Mouse (Mus musculus) gonadal fat pad, adult 2 months (tissue): Measurements from ENCODE around the gene Ccdc62. TPM values are rescaled to one million over a fixed set of nuclear protein-coding genes. Genes with fewer than 3 reads are reported as not detected.

Source experiments
- DNase-seq: peaks from one replicate; pipeline ENCODE4 v3.0.0-alpha.2; 2012; ENCODE audit warnings: low read depth
- polyA plus RNA-seq: library from polyadenylated mRNA; depleted of rRNA; stranded (reverse); fragments of >200 nt; gene quantifications from 2 replicates; pipeline ENCODE4 v1.2.3, GENCODE M21; 2012

Ccdc62 gene
- polyA plus RNA-seq, 1 experiment, result 8.7 TPM

DNA sequence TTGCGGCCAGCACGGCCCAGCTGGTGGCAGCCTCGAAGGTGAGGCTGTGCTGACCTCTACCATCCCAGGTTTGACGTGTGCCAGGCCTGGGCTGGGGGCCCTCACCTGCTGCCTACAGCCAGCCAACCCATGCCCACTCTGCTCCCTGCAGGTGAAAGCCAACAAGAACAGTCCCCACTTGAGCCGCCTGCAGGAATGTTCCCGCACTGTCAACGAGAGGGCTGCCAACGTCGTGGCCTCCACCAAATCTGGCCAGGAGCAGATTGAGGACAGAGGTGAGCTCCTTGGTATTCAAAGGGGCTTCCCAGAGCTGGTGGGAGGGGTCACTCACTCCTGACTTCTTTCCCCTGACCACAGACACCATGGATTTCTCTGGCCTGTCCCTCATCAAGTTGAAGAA, 70.8 kb downstream of the Ccdc62 start:
- no peak for DNase-seq

DNA sequence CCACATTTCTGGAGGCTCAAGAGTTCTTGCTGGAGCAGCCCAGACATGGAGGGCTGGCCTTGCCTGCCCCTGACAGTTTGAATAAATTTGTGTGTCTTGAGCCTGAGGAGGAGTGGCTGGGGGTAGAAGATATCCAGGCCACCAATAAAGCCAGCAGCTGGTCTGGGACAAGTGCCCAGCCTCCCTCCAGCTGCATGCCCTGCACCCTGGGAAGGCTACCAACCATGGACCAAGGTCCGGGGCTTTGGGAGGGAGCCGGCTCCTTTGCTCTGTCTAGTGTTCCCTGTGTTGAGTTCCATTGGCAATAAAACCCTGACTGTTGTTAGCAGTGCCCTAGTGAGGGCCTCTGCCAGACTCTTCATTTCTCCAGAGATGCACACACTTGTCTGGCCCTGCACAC, 72.4 kb downstream of the Ccdc62 start:
- peak; percentile 56 for DNase-seq

DNA sequence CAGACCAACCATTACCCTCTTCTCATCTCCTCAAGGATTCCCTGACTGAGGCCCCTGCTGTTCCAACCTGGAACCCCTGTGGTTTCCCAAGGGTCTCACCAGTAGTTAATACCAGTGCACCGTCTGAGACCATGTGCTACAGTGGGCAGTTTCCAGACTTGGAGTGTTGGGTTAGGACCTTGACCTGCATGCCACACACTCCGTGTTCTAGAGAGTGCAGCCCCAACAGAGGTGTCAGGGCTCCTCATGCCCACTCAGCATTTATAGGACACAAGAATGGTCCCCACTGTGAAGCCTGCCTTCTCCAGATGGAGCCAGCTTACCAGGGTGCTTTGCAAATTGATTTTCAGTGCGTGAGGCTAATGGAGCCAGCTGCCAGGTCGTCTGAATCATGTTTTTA, 72.9 kb downstream of the Ccdc62 start:
- no peak for DNase-seq

DNA sequence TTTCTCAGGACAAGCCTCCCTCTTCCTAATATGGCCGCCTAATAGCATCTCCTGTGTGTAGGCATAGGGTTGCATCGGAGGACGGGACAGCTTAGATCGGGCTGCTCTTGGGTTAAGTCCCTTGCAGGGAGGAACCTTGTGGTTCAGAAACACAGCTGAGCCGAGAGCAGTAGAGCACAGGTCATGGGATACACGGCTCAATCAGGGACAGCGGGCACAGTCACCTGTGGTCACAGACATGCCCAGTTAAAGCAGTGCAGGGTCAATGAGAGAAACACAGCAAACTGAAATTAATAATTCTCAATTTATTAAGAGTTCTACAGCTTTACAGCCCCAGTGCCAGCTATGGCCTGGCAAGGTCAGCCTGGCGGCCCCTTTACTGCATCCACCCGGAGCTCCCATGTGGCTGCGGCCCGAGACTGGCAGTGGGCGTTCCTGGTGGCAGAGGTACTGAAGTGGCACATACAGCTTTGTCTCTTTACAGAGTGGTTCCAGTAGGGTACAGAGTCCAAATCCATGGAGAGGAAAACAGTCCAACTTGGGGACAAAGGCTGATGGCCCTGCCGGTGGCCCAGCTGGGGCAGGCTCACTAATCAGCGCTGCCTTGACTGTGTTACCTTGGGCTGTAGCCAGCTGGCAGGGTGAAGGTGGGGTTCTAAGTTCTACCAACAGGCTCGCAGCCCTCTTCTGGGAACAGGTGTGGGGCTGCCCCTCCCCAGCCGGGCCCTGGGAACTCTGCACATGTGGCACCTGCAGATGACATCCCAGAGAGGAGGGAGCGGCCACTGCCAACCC, 74.1 kb downstream of the Ccdc62 start:
- DNase-seq, result no peak

DNA sequence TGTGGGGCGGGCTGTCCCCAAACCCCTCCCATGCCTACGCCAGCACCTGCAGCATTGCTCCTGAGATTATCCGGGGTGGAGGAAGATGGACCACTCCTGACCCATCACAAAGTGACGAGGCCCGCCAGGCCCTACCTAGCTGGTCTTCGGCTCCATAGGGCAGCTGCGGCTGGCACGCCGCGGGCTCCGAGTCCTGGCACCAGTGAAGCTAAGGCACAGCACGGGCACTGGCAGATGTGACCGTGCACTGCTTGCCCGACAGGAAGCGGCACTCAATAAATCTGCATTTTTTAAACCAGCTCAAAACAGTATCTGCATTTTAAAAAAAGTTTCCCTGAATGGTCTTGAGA, 74.6 kb downstream of the Ccdc62 start:
- no peak for DNase-seq

DNA sequence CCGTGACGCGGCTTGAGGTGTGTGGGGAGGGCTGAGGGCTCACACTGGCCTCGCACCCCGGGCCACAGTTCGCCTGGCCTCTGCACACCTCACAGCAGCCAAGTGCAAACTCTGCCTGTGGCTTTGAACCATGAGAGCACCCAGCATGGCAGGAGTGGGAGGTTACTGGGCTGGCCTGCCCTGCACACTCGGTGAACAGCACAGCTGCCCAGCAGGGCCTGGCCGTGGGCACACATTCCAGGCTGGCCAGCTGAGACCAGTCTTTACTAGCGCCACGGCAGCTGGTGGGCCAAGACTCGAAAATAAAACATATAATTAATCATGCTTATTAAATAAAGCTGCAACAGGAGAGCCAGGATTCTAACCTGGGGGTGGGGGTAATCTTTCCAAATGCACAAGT, 75.1 kb downstream of the Ccdc62 start:
- DNase-seq, result no peak

DNA sequence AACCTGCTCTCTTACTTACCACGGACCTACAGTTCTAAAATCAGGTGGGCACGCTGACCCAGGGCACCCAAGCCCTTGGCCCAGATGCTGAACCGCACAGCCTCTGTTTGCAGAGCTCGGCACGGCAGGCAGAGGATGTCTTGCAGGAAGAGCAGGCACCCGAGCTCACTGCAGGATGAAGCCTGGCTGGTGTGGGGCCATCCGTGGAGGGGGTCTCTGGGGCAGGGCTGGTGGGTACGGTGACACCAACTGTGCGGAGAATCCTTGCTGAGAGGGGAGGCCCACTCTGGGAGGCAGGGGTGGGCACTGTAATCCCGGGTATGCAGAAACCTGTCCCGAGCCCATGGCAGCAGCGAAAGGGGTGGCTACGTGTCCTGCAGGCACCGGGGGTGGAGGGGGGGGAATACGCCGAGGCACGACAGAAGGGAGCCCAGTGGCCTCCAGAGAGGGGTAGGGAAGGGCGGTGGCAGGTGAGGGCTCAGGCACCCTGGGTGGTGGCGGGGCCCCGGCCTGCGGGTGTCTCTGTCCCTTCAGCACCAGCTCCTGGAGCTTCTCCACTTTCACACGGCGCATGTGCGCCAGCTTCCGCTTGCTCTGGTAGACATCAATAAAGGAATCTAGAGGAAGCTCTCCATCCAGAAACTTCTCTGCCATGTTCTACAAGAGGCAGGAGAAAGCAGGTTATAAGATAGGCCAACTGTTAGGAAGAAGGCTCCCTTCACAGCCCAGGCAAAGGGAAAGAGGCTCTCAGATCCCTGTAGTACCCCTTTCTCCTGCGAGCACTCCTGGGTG, 75.8 kb downstream of the Ccdc62 start:
- no peak for DNase-seq

DNA sequence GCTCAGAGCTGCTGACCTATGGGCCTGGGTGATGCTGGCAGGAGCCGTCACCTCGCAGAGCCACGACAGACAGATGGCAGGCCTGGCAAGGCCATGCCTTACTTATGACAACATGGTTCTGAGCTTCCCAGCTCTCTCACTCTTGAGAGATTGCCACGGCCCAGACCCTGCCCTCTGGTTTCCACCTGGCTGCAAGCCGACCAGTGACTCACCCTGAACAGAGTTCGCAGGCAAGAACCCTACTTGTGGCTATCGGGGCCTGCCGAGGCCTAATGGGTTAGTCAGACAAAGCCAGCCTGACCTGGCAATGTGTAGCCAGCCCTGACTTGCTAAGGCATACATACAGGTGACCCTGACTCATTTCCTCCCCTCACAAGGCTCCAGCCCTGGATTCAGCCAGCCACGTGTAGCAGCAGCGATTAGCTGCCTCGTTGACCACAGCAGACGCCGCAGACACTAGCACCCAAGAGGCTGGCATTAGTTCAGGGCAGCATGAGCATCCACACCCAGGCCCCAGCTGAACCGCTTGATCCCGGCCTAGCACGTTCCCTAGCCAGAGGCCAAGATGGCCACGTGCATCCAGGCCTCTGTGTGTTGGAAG, 76.5 kb downstream of the Ccdc62 start:
- DNase-seq, result no peak

DNA sequence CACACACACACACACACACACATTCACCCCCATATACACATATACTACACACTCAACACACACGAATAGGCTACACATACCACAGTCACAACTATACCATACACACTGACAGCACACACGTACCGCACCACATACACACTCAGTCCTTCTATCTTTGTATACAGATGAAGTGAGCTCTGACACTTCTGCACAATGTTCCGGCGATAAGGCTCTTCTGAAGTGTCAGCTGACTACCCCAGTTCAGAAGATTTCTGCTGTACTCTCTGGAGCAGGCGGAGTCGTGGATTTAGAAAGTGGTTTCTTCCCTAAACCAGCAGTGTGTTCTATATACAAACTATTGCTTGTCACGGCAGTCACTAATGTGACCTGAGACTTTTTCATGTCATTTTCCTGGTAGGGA, 79.6 kb downstream of the Ccdc62 start:
- no peak for DNase-seq

DNA sequence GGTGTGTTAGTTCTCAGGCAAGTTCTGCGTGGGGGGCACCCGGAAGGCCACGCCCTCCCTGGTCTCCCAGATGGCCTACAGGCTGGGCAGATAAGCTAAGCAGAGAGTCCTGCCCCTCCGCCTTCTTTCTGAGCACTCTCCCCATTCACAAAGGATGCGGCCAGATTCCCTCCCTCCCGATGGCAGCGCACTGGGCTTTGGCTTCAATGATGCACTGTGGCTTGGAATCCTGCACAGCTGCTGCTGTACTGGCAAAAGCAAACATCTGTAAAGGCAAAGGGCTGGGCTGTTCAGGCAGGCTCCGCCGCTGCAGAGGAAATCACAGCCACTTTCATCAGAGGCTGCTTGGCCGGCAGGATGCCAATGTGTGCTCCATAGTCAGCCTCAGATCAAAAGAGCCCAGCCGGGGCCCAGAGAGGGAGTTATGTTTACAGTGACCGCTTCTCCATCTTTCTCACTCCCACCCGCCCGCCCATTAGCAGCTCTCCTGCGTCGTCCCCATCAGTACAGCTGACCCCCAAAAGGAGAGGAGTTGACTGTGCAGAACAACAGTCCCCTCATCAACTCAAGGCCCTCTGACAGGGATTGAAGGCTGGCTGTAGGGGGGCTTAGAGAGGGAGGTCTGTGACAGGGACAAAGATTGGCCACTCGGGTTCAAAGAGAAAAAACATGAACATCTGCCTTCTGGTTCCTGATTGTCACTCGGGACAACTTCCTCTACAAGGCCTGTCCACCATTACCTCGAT, 80.6 kb downstream of the Ccdc62 start:
- no peak for DNase-seq

DNA sequence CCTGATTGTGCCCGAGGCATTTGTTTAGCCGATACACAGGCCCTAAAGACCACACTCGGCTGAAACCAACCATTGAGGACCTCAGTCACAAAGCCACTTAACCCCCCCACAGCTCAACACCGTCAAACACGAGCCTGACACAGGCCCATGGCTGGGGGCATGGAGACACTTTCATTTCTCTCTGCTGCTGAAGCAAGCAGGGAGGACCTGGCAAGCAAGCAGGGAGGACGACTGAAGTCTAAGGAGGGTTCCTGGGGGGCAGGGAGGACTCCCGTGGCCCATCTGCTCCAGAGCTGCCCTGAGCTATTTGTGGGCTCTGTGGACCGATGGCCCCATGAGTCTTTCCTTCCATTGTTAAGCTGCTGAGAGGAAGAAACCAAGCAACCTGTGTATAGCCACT, 81.4 kb downstream of the Ccdc62 start:
- DNase-seq, result no peak

DNA sequence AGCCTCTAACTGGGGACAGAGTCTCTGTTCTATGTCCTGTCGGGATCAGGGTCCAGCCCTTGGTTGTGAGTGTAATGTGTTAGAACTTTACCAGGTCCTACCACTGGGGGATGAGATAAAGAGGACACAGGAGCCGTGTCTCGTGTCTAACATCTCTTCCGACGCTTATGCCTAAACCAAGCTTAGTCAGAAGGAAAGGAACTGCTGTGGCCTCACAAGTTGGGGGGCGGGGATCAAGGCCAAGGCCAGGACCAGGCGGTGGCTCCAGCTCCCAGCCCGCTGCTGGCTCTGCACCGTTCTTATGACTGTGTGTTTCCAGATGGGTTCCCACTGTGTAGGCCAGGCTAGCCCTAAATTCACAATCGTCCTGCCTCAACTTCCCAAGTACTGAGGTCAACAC, 82.4 kb downstream of the Ccdc62 start:
- DNase-seq, result no peak

DNA sequence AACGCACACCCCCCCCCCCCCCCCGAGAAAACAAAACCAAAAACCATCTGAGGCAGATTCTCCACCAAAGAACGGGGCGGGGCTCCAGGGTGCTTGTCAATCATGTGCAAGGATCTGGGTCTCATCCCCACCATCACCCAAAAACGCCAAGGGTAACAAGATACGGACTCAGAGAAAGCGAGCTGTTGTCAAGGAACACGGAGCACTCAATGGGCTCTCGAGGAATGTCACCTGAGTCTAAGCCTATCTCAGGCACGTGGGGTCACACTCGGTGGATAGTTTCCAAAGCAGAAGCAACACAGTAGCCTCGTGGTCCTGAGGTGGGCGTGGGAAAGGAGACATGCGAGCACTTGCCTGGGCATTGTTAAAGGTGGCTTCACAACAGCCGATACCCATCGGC, 83.3 kb downstream of the Ccdc62 start:
- no peak for DNase-seq

DNA sequence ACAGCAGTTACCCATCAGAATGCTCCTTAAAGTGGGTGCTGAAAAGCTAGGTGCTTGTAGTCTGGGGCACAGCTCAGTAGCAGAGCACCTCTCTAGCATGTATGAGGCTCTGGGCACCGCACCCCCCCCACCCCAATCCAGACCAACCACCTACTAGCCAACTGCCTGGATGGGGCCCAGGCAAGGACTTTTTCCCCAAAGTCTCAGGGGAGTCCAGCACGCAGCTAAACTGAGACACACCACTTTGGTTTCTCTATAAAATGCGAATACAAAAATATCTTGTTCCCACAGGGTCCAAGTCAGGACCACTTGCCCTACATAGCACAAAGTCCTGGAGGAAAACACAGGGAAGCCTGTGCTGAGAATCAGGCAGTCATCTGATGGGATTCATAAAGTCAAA, 83.7 kb downstream of the Ccdc62 start:
- no peak for DNase-seq

DNA sequence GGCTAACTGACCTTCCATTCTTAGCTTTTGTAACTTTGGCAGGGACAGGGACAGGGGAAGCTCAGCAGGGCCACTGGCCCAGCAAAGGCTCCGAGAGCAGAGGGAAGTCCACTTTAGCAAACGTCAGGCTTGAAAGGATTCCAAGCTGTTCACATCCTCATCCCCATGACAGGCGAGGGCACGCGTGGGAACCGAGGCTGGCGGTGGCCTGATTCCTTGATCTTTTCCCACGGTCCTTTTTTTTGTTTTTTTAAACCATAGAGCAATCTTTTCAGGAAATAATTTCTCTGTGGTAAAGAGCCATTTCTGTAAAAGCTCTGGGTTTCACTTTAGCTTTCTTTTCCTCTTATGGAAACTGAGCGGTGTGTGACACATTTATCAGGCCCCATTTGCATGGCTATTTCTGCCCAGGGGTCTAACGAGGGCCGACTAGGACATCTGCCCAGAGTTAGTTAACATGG, 84.3 kb downstream of the Ccdc62 start:
- DNase-seq, result no peak

DNA sequence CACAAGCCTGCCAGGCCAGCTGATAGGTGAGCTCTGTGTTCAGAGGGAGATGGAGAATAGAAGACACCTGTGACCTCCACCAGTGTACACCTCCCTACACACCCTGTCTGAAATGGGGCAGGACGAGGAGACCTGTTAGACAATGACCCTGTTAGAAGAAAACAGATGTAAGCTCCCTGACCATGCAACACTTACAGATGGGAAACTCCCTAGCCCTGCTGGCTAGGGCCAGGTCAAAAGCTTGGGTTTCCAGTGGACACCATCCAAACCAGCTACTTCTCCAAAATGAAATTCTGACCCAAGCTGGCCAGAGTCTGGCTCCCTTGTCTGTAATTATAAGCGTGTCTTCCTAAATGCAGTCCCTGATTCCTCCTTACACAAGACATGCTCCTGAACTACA, 85.2 kb downstream of the Ccdc62 start:
- DNase-seq, result no peak

DNA sequence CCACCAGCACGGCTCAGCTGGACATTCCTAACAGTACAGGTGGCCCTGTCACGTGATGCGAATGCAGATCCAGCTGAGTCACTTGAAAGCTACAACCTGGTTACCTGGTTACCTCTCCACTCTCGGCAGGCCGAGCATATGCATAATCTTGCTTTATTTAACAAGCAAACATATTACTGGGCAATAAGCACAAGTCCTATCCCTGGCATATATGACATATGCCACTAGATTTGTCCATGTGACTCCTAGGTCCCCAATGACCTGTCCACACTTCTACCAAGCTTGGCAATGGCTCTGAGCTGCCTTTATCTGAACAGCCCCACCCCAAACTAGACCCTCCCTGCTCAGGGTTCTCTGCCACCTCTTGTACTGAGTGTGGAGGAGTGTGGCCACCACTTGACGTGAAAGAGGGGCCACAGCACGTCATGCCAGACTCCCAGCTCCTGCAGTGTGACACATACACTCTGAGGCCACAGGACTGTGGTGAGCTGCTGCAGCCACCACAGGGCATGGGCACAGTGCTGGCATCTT, 85.9 kb downstream of the Ccdc62 start:
- DNase-seq, result no peak

DNA sequence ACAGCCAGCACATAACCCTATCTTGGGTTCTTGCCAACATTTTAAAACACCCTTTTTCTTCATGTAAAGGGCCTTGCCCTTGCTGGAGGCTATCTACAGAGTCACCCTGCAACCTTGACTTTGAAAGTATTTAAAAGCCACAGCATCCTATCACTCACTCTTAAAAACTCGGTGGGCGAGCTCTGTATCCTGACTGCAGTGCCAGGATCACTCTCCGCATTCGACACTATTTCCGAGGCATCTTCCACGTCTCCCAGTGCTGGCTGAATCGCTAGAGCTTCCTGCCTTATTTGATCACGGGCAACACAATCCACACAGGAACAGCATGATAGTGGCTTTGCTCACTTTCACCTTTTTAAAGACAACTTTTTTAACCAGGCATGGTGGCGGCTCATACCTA, 87.5 kb downstream of the Ccdc62 start:
- DNase-seq, result no peak

DNA sequence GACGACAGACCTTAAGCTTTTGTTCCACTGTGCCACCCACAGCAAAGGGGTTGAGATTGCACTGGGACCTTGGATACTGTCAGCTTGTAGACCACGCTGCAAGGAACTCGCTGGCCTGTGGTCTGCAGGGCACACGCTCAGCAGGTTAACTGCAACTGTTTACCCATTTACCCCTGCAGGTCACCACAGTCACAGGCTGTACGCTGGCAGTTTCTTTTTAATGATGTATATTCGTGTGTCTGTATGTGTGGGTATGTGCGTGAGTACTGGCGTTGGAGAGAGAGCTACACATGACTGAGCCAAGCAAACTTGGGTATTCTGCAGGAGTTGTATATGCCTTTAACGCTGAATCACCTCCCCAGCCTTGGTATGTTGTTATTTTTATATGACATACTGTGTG, 88.2 kb downstream of the Ccdc62 start:
- DNase-seq, result no peak
